Mouse (Mus musculus) neural tube, embryonic 12.5 days (tissue): ENCODE data around the gene Atp6ap1. TPM values are rescaled to one million over a fixed set of nuclear protein-coding genes. Genes with fewer than 3 reads are reported as not detected.

Experiments
- ATAC-seq: fragments of 200-750 bp; cut with Nextera tagmentation; 2 replicates; pipeline ENCODE4 v1.8.0; 2017; ENCODE audit warnings: low read depth, mild to moderate bottlenecking, moderate TSS enrichment, moderate library complexity; ENCODE audit not compliant: low FRiP score
- H3K27ac ChIP-seq: fragments of 300-500 bp; sonication (generic); 2 replicates; pipeline ENCODE4 v1.5.1; 2016
- H3K27me3 ChIP-seq: fragments of 300-500 bp; sonication (generic); replicated peaks from 2 replicates; pipeline ENCODE4 v1.6.1; 2016; ENCODE audit warnings: mild to moderate bottlenecking
- H3K36me3 ChIP-seq: fragments of 300-500 bp; sonication (generic); 2 replicates; pipeline ENCODE4 v1.6.1; 2016; ENCODE audit warnings: mild to moderate bottlenecking
- H3K4me1 ChIP-seq: fragments of 300-500 bp; sonication (generic); 2 replicates; pipeline ENCODE4 v1.6.1; 2016
- H3K4me2 ChIP-seq: fragments of 300-500 bp; sonication (generic); replicated peaks from 2 replicates; pipeline ENCODE4 v1.6.1; 2016; ENCODE audit warnings: mild to moderate bottlenecking
- H3K4me3 ChIP-seq: fragments of 300-500 bp; sonication (generic); 2 replicates; pipeline ENCODE4 v1.5.1; 2016
- H3K9ac ChIP-seq: fragments of 300-500 bp; sonication (generic); 2 replicates; pipeline ENCODE4 v1.6.1; 2016; ENCODE audit warnings: mild to moderate bottlenecking
- H3K9me3 ChIP-seq: fragments of 300-500 bp; sonication (generic); 2 replicates; pipeline ENCODE4 v1.6.1; 2016; ENCODE audit warnings: mild to moderate bottlenecking
- WGBS: fragments of 180-500 bp; shearing (Covaris S2); methylation state at CpG from one replicate; pipeline ENCODE4 v1.1.7; 2016; 5-methylcytosine and 5-hydroxymethylcytosine counted together
- polyA plus RNA-seq: library from polyadenylated mRNA; unstranded; fragments of >200 nt; fragmentation: Nextera tagmentation; extraction: Ambion mirVana; gene quantifications from 2 replicates; pipeline ENCODE4 v1.2.1, GENCODE M21; 2016

Gene Atp6ap1
- polyA plus RNA-seq, 1 experiment from 2014 or later = 161 TPM

DNA sequence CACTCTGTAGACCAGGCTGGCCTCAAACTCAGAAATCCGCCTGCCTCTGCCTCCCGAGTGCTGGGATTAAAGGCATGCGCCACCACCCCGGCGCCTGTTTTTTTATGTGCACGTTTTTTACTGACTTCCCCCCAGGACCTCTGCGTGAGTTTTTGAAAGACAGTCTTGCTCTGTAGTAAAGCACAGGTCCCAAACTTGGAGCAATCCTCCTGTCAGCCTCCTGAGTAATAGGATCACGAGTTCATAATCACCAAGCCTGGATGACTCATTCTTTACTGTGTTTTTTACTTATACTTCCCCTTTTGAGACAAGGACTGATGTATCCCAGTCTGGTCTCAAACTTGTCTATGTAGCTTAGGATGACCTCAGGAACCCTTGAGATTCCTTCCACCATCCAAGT is 19.0 kb upstream of the Atp6ap1 start:
- WGBS = 76% methylated on average over 8 of the region's 8 CpGs
- no peak for ATAC-seq

DNA sequence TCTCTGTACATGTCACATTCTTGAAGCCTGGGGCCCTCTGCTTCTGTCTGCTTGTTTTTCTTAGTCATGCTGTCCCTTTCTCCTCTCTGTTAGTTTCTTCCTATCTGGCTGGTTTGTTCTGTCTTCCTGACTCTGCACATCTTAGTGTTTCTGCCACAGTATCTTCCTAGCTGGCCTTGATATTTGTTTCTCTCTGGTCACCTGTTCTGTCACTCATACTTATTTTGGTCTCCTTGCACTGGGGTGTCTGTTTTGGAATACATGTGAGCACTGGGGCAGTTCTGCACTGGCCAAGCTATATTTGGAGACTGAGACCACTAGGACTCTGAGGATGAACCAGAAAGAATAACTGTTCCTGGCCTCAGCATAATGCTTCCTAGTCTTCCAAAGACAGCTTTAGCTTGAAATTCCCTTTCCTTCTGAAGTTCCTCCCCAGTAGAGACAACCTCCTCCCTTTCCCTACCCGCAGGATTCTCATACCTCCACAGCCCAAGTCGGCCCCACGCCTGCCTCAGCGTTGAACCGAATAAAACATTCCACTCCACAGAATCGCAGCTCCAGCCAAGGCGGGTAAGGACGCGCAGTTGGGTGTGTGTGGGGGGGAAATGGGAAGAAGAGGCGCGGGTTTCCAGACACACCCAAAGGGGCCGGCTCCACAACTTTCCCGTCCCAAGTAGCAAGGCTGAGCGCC is 15.7 kb upstream of the Atp6ap1 start:
- Histone ChIP-seq H3K9ac (peak overlapping the region; percentile 69; the same call in 1 of the 2 replicates), H3K9me3 (no peaks in the 10 kb centered on the region), H3K27ac (no peak overlapping the region), H3K36me3 (no peaks in the 10 kb centered on the region), H3K4me2 (peak overlapping the region; percentile 70), H3K4me3 (peak overlapping the region; percentile 57), H3K4me1 (0 out of 2 replicates have a peak, but pooled peaks cover 7% of the 10 kb centered on the region), H3K27me3 (no peaks in the 10 kb centered on the region)
- ATAC-seq = no peak
- 20% methylated on average over 14 of the region's 14 CpGs for WGBS

More for the DNA sequence above, 19.0 kb upstream of the Atp6ap1 start:
- Histone ChIP-seq H3K9ac (no peak overlapping the region), H3K4me1 (no peaks in the 10 kb centered on the region), H3K4me2 (no peak overlapping the region), H3K4me3 (no peak overlapping the region), H3K27me3 (no peaks in the 10 kb centered on the region), H3K9me3 (no peaks in the 10 kb centered on the region), H3K27ac (no peak overlapping the region), H3K36me3 (no peaks in the 10 kb centered on the region)

DNA sequence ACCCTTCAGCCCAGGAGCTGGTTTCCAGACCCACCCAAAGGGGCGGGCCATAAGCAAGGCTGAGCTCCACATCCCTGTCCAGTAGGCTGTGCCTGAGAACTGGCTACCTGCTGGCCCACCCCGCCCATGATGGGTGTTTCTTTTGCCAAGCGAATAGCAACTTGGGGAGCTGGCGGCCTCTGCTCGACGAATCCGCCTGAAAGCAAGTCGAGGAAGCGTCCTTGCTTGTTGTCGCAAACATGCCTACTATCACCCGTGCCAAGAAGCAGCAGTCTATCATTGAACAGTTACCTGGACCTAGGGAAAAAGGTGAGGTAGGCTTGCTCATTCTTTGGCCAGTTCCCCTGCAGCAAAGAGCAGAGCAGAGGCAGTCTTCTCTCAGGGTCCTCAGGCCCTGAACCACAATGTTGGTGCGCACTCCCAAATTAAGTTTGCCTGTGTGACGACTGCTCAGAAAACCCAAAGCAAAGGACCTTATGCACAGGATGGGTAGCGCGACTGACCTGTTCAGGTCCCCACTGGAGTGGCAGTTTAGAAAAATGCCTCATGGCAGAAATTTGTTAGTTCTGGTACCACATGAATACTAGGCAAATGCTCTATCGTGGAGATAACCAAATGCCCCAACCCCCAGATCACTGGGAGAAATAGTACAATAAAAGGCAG is 15.0 kb upstream of the Atp6ap1 start, which contains the start of the genes Taz and Dnase1l1:
TSS of gene Taz (plus strand) at position 181 of the 663 bp plus-strand sequence.
TSS of gene Dnase1l1 (minus strand) at position 606 of the 663 bp plus-strand sequence.
- no peak within 1 kb of the TSS for H3K27ac ChIP-seq
- peak within 1 kb of the TSS; percentile 57 for H3K4me3 ChIP-seq
- peak within 1 kb of the TSS; percentile 69 for H3K9ac ChIP-seq
- H3K9me3 ChIP-seq = no peaks in the 10 kb centered on the region
- 0 out of 2 replicates have a peak, but pooled peaks cover 7% of the 10 kb centered on the region for H3K4me1 ChIP-seq
- peak within 1 kb of the TSS; percentile 70 for H3K4me2 ChIP-seq
- peak; percentile 51; the same call in 1 of the 2 replicates for ATAC-seq
- 17% methylated on average over 16 of the region's 16 CpGs for WGBS
- no peaks in the 10 kb centered on the region for H3K27me3 ChIP-seq
- H3K36me3 ChIP-seq = no peaks in the 10 kb centered on the region

DNA sequence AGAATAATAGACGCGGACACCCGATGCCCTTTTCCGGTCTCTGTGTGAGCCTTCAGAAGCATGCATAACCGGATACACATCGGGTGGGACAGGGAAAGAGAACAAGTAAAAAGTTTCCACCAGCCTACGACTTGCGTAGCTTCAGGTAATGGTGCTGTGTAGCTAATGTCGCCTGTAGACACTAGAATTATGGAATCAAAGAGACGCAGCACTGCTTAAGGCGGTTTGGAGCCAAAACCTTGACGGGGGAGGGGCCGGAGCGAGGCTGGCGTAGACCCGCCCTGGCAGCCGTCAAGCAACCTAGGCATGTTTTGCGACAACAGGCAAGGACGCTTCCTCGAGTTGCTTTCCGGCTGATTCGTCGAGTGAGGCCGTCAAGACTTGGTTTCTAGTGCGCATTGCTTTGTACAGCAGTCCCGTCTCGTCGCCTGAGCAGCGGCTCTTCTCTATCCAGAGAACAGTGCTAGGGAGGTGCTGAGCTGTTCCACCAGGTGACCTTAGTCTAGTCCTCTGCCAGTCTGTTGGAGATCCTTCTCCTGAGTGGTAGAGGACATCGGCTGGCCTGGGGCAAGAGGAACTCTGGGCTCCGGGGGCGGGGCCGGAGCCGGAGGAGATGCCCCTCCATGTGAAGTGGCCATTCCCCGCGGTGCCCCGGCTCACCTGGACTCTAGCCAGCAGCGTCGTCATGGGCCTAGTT is 14.4 kb upstream of the Atp6ap1 start:
- H3K4me2 ChIP-seq = peak overlapping the region; percentile 70
- ATAC-seq = peak; percentile 85
- H3K4me3 ChIP-seq = peak overlapping the region; percentile 57
- H3K9ac ChIP-seq = peak overlapping the region; percentile 69
- H3K27me3 ChIP-seq = no peaks in the 10 kb centered on the region
- H3K36me3 ChIP-seq = no peaks in the 10 kb centered on the region
- no peak overlapping the region for H3K27ac ChIP-seq
- 24% methylated on average over 39 of the region's 39 CpGs for WGBS
- H3K4me1 ChIP-seq = 0 out of 2 replicates have a peak, but pooled peaks cover 7% of the 10 kb centered on the region
- H3K9me3 ChIP-seq = no peaks in the 10 kb centered on the region

DNA sequence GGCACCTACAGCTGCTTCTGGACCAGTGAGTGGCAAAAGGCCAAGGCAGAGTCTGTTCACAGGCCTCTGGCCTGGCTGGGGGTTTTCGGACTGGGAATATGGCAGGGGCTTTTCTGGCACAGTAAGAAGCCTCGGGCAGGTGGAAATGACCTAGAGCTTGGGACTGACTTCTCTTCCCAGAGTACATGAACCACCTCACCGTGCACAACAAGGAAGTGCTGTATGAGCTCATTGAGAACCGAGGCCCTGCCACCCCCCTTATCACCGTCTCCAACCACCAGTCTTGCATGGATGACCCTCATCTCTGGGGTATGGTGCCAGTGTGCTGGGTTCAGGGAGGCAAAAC is 13.8 kb upstream of the Atp6ap1 start:
- Histone ChIP-seq H3K9ac (peak overlapping the region; percentile 69), H3K4me2 (peak overlapping the region; percentile 70), H3K36me3 (no peaks in the 10 kb centered on the region), H3K27ac (no peak overlapping the region), H3K9me3 (no peaks in the 10 kb centered on the region), H3K27me3 (no peaks in the 10 kb centered on the region), H3K4me1 (0 out of 2 replicates have a peak, but pooled peaks cover 7% of the 10 kb centered on the region), H3K4me3 (peak overlapping the region; percentile 57)
- WGBS = 43% methylated on average over 5 of the region's 5 CpGs
- no peak; the same call in 1 of the 2 replicates for ATAC-seq

DNA sequence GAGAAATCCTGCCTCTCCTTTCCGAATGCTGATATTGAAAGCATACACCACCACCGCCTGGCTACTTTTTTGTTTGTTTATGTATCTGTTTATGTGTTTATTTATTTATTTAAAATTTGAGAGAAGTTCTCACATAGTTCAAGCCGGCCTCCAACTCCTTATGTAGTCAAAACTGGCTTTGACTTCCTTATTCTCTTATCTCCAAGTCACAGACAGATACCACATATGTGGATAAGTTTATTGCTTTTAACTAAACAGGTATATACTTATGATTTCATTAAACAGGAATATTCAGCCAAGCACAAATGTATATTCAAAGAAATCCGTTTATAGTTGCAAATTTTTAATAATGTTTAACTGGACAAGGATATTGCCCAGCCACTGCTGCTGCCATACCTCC is 3.5 kb upstream of the Atp6ap1 start:
- Histone ChIP-seq H3K9me3 (no peaks in the 10 kb centered on the region), H3K27me3 (no peaks in the 10 kb centered on the region), H3K4me2 (no peak overlapping the region), H3K9ac (no peak overlapping the region), H3K27ac (no peak overlapping the region), H3K4me3 (no peak overlapping the region), H3K36me3 (peaks cover 8% of the 10 kb centered on the region; the same call in 1 of the 2 replicates), H3K4me1 (no peaks in the 10 kb centered on the region)
- 77% methylated on average over 4 of the region's 4 CpGs for WGBS
- ATAC-seq = no peak

DNA sequence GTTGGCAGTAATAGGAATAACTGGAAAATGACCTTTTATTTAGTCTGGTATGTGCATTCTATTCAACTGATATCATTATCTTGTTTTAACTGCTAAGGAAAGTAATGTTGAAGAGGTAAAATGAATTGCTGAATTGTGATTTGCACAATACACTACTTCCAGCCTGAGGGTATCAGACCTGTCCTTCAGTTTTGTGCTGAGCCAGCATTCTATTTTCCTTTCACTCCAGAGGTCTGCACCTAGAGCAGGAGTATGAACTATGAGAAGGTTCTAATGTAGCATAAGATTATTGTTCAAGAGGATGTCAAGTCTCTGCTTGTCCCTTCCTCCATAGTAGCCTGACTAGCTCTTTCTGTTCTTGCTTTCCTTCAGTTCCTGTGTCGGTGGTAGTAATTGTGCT is 1.5 kb downstream of the Atp6ap1 start:
- Histone ChIP-seq H3K9me3 (no peaks in the 10 kb centered on the region), H3K4me3 (no peak overlapping the region), H3K4me2 (no peak overlapping the region), H3K9ac (no peak overlapping the region), H3K4me1 (no peaks in the 10 kb centered on the region), H3K36me3 (peaks cover 24% of the 10 kb centered on the region), H3K27ac (no peak overlapping the region), H3K27me3 (no peaks in the 10 kb centered on the region)
- no peak for ATAC-seq
- 100% methylated on average over 1 of the region's 1 CpGs for WGBS

DNA sequence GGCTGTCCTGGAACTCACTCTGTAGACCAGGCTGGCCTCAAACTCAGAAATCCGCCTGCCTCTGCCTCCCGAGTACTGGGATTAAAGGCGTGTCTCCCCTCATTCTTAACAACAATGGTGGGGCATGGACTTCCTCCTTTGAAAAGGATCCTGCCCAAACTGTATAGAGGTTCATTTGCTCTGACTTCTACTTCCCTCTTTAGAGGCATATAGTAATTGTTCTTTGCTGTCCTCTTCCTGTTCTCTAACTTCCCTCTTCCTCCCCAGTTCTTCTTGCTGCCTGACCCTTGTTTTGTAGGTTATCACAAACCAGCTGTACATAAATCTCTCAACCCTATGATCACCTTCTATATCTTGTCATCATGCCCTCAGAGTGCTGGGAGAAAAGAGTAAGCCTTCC is 2.8 kb downstream of the Atp6ap1 start:
- H3K4me1 ChIP-seq = no peaks in the 10 kb centered on the region
- H3K9ac ChIP-seq = no peak overlapping the region
- H3K9me3 ChIP-seq = no peaks in the 10 kb centered on the region
- H3K27me3 ChIP-seq = no peaks in the 10 kb centered on the region
- ATAC-seq = no peak
- H3K4me3 ChIP-seq = no peak overlapping the region
- peaks cover 29% of the 10 kb centered on the region for H3K36me3 ChIP-seq
- no peak overlapping the region for H3K4me2 ChIP-seq
- WGBS = 85% methylated on average over 3 of the region's 3 CpGs
- no peak overlapping the region for H3K27ac ChIP-seq

DNA sequence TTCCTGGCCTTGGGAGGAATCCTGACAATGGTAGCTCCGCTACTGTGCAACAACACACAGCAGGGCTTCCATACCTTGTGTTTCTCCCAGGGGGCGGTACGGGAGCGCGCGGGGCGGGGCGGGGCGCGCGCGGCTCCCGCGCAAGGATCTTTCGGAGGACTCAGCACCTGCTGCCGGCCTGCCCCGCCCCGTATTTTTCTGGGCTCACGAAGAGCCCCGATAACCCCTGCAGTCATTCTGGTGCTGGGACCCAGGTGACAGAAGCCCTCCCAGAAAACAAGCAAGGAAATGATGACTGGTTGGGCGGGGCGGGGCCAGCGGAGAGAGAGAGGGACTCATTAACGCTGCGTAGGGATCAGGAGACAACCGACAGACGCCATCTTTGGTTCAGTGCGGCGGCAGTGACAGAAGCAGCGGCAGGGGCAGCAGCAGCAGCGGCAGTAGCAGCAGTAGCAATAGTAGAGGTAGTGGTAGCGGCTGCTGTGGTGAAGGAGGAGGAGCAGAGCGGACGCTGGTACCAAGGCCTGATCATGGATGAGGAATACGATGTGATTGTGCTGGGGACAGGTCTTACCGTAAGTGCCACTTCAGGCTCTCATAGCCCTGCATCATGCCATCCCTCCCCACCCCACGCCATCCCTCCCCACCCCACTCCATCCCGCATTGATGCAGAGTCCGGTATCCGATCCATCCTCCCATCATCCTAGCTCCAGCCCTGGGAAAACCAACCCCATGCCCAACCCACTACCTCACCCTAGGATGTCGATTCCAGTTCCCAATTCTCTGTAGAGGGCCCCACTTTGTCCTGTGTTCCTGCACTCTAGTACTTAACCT is 8.2 kb downstream of the Atp6ap1 start, which contains the start of gene Gdi1:
TSS of gene Gdi1 (plus strand) at position 132 of the 834 bp plus-strand sequence.
- WGBS = 15% methylated on average over 41 of the region's 41 CpGs
- H3K4me1 ChIP-seq = peaks cover 8% of the 10 kb centered on the region
- peak within 1 kb of the TSS; percentile 75 for H3K4me2 ChIP-seq
- peak within 1 kb of the TSS; percentile 73 for H3K9ac ChIP-seq
- H3K27me3 ChIP-seq = no peaks in the 10 kb centered on the region
- no peaks in the 10 kb centered on the region for H3K9me3 ChIP-seq
- peak within 1 kb of the TSS; percentile 64 for H3K27ac ChIP-seq
- peaks cover 47% of the 10 kb centered on the region for H3K36me3 ChIP-seq
- peak within 1 kb of the TSS; percentile 58 for H3K4me3 ChIP-seq
- peak; percentile 82 for ATAC-seq

DNA sequence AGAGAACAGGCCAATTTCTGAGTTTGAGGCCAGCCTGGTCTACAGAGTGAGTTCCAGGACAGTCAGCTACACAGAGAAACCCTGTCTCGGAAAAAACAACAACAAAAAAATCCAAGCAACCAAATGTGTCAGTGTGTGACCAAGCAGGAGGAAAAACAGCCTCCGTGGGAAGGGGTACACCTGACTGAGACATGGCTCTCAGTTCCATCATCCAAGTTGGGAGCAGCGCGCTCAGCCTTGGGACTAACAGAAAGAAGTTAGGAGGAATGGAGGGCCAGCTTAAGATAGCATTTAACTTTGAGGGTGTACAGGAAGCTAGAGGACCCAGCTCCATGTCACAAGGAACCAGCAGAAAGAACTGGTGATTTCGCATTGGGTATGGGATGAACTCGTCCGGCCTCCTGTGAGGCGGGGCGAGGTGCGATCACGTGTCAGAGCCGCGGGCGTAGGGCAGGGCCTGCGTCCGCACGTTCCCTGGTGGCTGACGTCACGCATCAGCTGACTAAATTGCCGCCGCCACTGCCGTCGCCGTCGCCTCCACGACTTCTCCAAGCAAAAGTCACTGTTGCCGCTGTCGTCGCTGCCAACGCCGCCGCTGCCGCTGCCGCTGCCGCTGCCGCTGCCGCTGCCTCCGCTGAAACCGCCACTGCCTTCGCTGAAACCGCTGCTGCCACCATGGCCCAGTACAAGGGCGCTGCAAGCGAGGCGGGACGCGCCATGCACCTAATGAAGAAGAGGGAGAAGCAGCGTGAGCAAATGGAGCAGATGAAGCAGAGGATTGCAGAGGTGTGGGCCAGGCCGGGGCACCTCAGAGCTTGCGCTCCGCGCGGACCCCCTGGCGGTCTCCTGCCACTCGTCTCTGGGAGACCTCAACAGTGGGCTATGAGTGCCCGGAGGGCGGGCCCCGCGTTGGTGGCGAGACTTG is 15.9 kb downstream of the Atp6ap1 start, which contains the start of gene Fam50a:
TSS of gene Fam50a (plus strand) at position 494 of the 925 bp plus-strand sequence.
- Histone ChIP-seq H3K27me3 (no peaks in the 10 kb centered on the region), H3K9ac (peak within 1 kb of the TSS; percentile 77), H3K4me1 (peaks cover 3% of the 10 kb centered on the region; the same call in 1 of the 2 replicates), H3K4me3 (peak within 1 kb of the TSS; percentile 52), H3K36me3 (peaks cover 21% of the 10 kb centered on the region), H3K27ac (peak within 1 kb of the TSS; percentile 53), H3K9me3 (no peaks in the 10 kb centered on the region), H3K4me2 (peak within 1 kb of the TSS; percentile 71)
- ATAC-seq = peak; percentile 96
- WGBS = 21% methylated on average over 59 of the region's 59 CpGs
